Mouse (Mus musculus) CH12.LX (cell line): ENCODE measurements around the gene Mapre1. TPM values are rescaled to one million over a fixed set of nuclear protein-coding genes. Genes with fewer than 3 reads are reported as not detected.

Experiments
- DNase-seq: peaks from one replicate; pipeline ENCODE4 v3.0.0-alpha.2; 2013; ENCODE audit errors: extremely low read depth
- H3K27ac ChIP-seq: 2 replicates; pipeline ENCODE4 v1.5.1; 2012; ENCODE audit warnings: low read depth, mild to moderate bottlenecking, control low read depth, moderate library complexity; ENCODE audit not compliant: insufficient read depth
- H3K27me3 ChIP-seq: replicated peaks from 2 replicates; pipeline ENCODE3; 2012; ENCODE audit warnings: inconsistent platforms
- H3K36me3 ChIP-seq, 2 experiments: replicated peaks in 1 of 2; 2 replicates each; pipeline versions ENCODE3 to v1.6.1; 2012; ENCODE audit warnings: inconsistent platforms in 1 of 2, low read length in 1 of 2, mild to moderate bottlenecking in 1 of 2, mixed read lengths in 1 of 2, moderate library complexity in 1 of 2; ENCODE audit not compliant: control insufficient read depth in 1 of 2, insufficient read depth in 1 of 2
- H3K4me1 ChIP-seq, 2 experiments: 2 replicates each; pipeline ENCODE4 v1.6.1; 2012; ENCODE audit warnings: inconsistent platforms in 1 of 2, moderate library complexity in 1 of 2; ENCODE audit not compliant: insufficient read depth in 2 of 2, control insufficient read depth in 1 of 2
- H3K4me2 ChIP-seq: 2 replicates; pipeline ENCODE4 v1.6.1; 2012; ENCODE audit warnings: low read depth, mild to moderate bottlenecking, control low read depth; ENCODE audit not compliant: poor library complexity, insufficient read depth, severe bottlenecking
- H3K4me3 ChIP-seq, 3 experiments: fragments of 150-350 bp in 1 of 3; sonication (generic) in 1 of 3; replicated peaks in 1 of 3; 2 replicates each; pipeline versions ENCODE3 to v1.5.1; 2011 to 2012; ENCODE audit warnings: low read depth in 2 of 3, low read length in 2 of 3, mild to moderate bottlenecking in 2 of 3, moderate library complexity in 2 of 3, control low read depth in 1 of 3, improper control_type of control experiment in 1 of 3, inconsistent platforms in 1 of 3, mixed read lengths in 1 of 3; ENCODE audit not compliant: poor library complexity in 1 of 3
- H3K79me2 ChIP-seq: replicated peaks from 2 replicates; pipeline ENCODE4 v1.6.1; 2012; ENCODE audit warnings: mild to moderate bottlenecking, moderate library complexity; ENCODE audit not compliant: control insufficient read depth, poor library complexity, insufficient read depth, severe bottlenecking; ENCODE audit errors: extremely low read depth
- H3K9ac ChIP-seq: 2 replicates; pipeline ENCODE4 v1.6.1; 2012; ENCODE audit warnings: low read depth, mild to moderate bottlenecking, control low read depth, moderate library complexity; ENCODE audit not compliant: insufficient read depth
- H3K9me3 ChIP-seq: replicated peaks from 2 replicates; pipeline ENCODE3; 2012; ENCODE audit warnings: low read length, inconsistent platforms, mixed read lengths
- BHLHE40 ChIP-seq: IDR thresholded peaks from 2 replicates; pipeline ENCODE4 v1.6.1; 2011; ENCODE audit warnings: mild to moderate bottlenecking, low read depth, low read length, improper control_type of control experiment
- CHD1 ChIP-seq: IDR thresholded peaks from 2 replicates; pipeline ENCODE4 v1.6.1; 2012; ENCODE audit warnings: low read depth, low read length, improper control_type of control experiment, inconsistent platforms
- CHD2 ChIP-seq: IDR thresholded peaks from 2 replicates; pipeline ENCODE4 v1.6.1; 2011; ENCODE audit warnings: low read length, improper control_type of control experiment
- CTCF ChIP-seq, 2 experiments: IDR thresholded peaks in 1 of 2; conservative IDR thresholded peaks in 1 of 2; 2 replicates each; pipeline ENCODE4 v1.5.1; 2011 to 2012; ENCODE audit warnings: low read depth in 2 of 2, low read length in 2 of 2, improper control_type of control experiment in 1 of 2, inconsistent platforms in 1 of 2, mild to moderate bottlenecking in 1 of 2, moderate library complexity in 1 of 2
- ELF1 ChIP-seq: IDR thresholded peaks from 2 replicates; pipeline ENCODE4 v1.6.1; 2014; ENCODE audit warnings: low read depth, mild to moderate bottlenecking, inconsistent platforms, low read length, improper control_type of control experiment
- EP300 ChIP-seq: IDR thresholded peaks from 2 replicates; pipeline ENCODE4 v1.6.1; 2011; ENCODE audit warnings: low read length, improper control_type of control experiment
- ETS1 ChIP-seq: conservative IDR thresholded peaks from 2 replicates; pipeline ENCODE4 v1.6.1; 2012; ENCODE audit warnings: low read depth, mild to moderate bottlenecking, inconsistent platforms, low read length, improper control_type of control experiment, moderate library complexity
- GABPA ChIP-seq: IDR thresholded peaks from 2 replicates; pipeline ENCODE4 v1.6.1; 2012; ENCODE audit warnings: low read depth, low read length, improper control_type of control experiment, inconsistent platforms; ENCODE audit not compliant: insufficient replicate concordance
- HCFC1 ChIP-seq: IDR thresholded peaks from 2 replicates; pipeline ENCODE4 v1.6.1; 2012; ENCODE audit warnings: low read depth, mild to moderate bottlenecking, inconsistent platforms, low read length, improper control_type of control experiment
- IRF4 ChIP-seq: IDR thresholded peaks from 2 replicates; pipeline ENCODE4 v1.6.1; 2014; ENCODE audit warnings: low read depth, mild to moderate bottlenecking, inconsistent platforms, low read length, improper control_type of control experiment
- JUN ChIP-seq: IDR thresholded peaks from 2 replicates; pipeline ENCODE4 v1.6.1; 2011; ENCODE audit warnings: low read depth, mild to moderate bottlenecking, low read length, improper control_type of control experiment, moderate library complexity; ENCODE audit not compliant: insufficient read depth
- JUND ChIP-seq: conservative IDR thresholded peaks from 2 replicates; pipeline ENCODE4 v1.6.1; 2011; ENCODE audit warnings: low read depth, low read length, improper control_type of control experiment
- KAT2A ChIP-seq: IDR thresholded peaks from 2 replicates; pipeline ENCODE4 v1.6.1; 2012; ENCODE audit warnings: low read length, improper control_type of control experiment, inconsistent platforms; ENCODE audit not compliant: insufficient replicate concordance
- MAFK ChIP-seq: IDR thresholded peaks from 2 replicates; pipeline ENCODE4 v1.6.1; 2011; ENCODE audit warnings: low read length, improper control_type of control experiment; ENCODE audit not compliant: insufficient replicate concordance
- MAX ChIP-seq: IDR thresholded peaks from 2 replicates; pipeline ENCODE4 v1.6.1; 2011; ENCODE audit warnings: low read length, improper control_type of control experiment
- MAZ ChIP-seq: IDR thresholded peaks from 2 replicates; pipeline ENCODE4 v1.6.1; 2012; ENCODE audit warnings: low read depth, mild to moderate bottlenecking, inconsistent platforms, low read length, improper control_type of control experiment, moderate library complexity
- MEF2A ChIP-seq: IDR thresholded peaks from 2 replicates; pipeline ENCODE4 v1.6.1; 2014; ENCODE audit warnings: low read depth, mild to moderate bottlenecking, inconsistent platforms, low read length, improper control_type of control experiment, borderline replicate concordance
- MXI1 ChIP-seq: IDR thresholded peaks from 2 replicates; pipeline ENCODE4 v1.6.1; 2011; ENCODE audit warnings: mild to moderate bottlenecking, low read depth, low read length, improper control_type of control experiment
- MYC ChIP-seq: IDR thresholded peaks from 2 replicates; pipeline ENCODE4 v1.6.1; 2011; ENCODE audit warnings: low read depth, mild to moderate bottlenecking, improper control_type of control experiment, low read length
- NRF1 ChIP-seq: IDR thresholded peaks from 2 replicates; pipeline ENCODE4 v1.6.1; 2014; ENCODE audit warnings: low read depth, mild to moderate bottlenecking, inconsistent platforms, low read length, improper control_type of control experiment, moderate library complexity
- PAX5 ChIP-seq: IDR thresholded peaks from 2 replicates; pipeline ENCODE4 v1.6.1; 2012; ENCODE audit warnings: low read length, inconsistent platforms, mixed read lengths
- POLR2A ChIP-seq: IDR thresholded peaks from 2 replicates; pipeline ENCODE4 v1.6.1; 2011; ENCODE audit warnings: low read depth, mild to moderate bottlenecking, improper control_type of control experiment, low read length
- POLR2AphosphoS2 ChIP-seq: IDR thresholded peaks from 2 replicates; pipeline ENCODE4 v1.6.1; 2011; ENCODE audit warnings: low read depth, low read length, improper control_type of control experiment
- RAD21 ChIP-seq: IDR thresholded peaks from 2 replicates; pipeline ENCODE4 v1.6.1; 2011; ENCODE audit warnings: low read depth, mild to moderate bottlenecking, low read length, improper control_type of control experiment, moderate library complexity
- RCOR1 ChIP-seq: conservative IDR thresholded peaks from 2 replicates; pipeline ENCODE4 v1.6.1; 2012; ENCODE audit warnings: low read depth, mild to moderate bottlenecking, inconsistent platforms, low read length, improper control_type of control experiment
- TBP ChIP-seq: conservative IDR thresholded peaks from 2 replicates; pipeline ENCODE4 v1.6.1; 2011; ENCODE audit warnings: low read depth, low read length, improper control_type of control experiment
- TCF12 ChIP-seq: IDR thresholded peaks from 2 replicates; pipeline ENCODE4 v1.6.1; 2014; ENCODE audit warnings: low read depth, mild to moderate bottlenecking, inconsistent platforms, low read length, improper control_type of control experiment
- USF2 ChIP-seq: conservative IDR thresholded peaks from 2 replicates; pipeline ENCODE4 v1.6.1; 2011; ENCODE audit warnings: low read depth, low read length, improper control_type of control experiment
- ZC3H11A ChIP-seq: IDR thresholded peaks from 2 replicates; pipeline ENCODE4 v1.6.1; 2012; ENCODE audit warnings: low read depth, mild to moderate bottlenecking, inconsistent platforms, low read length, improper control_type of control experiment
- ZNF384 ChIP-seq: IDR thresholded peaks from 2 replicates; pipeline ENCODE4 v1.6.1; 2012; ENCODE audit warnings: low read depth, low read length, improper control_type of control experiment, inconsistent platforms
- dilution Hi-C: fragments of 300-500 bp; cut with MboI; formaldehyde crosslinking; loops from 2 replicates; pipeline ENCODE4 v1.14.3; 2020; ENCODE audit warnings: low sequenced_read_pairs; ENCODE audit not compliant: extremely low pct_unique_long_range_greater_than_20kb, extremely low pct_ligation_motif_present
- in situ Hi-C: fragments of 300-500 bp; cut with MboI; formaldehyde crosslinking; loops from 3 replicates; pipeline ENCODE4 v1.14.3; 2019; ENCODE audit warnings: low sequenced_read_pairs, low pct_ligation_motif_present, low pct_unique_long_range_greater_than_20kb, mixed read lengths
- polyA plus RNA-seq: library from polyadenylated mRNA; unstranded; fragments of >175 nt; gene quantifications from 2 replicates; pipeline ENCODE4 v1.2.1, GENCODE M21; 2012; ENCODE audit warnings: low read depth; ENCODE audit not compliant: insufficient read length
- total RNA-seq, 2 experiments: library from RNA; depleted of rRNA; stranded (reverse); fragments of 300-350 nt in 1 of 2; fragments of >200 nt in 1 of 2; gene quantifications; 2 replicates each; pipeline ENCODE4 v1.2.3; 2012 to 2014

Gene Mapre1
- total and polyA plus RNA-seq, 3 experiments = 30.8 to 136 (median 134) TPM

- no peaks in the 10 kb centered on the region; the same call in 1 of the 2 replicates for H3K79me2 ChIP-seq
- H3K4me2 ChIP-seq = no peak overlapping the region
- peaks cover 60 to 95% of the 10 kb centered on the region in 2 experiments for H3K36me3 ChIP-seq
- dilution Hi-C loops (no loop called here), in situ Hi-C loops (no loop called here)
- H3K27ac ChIP-seq = no peak overlapping the region
- no peak overlapping the region for H3K4me3 ChIP-seq
- no peaks in the 10 kb centered on the region for H3K27me3 ChIP-seq
- H3K4me1 ChIP-seq = peaks cover 15 to 48% of the 10 kb centered on the region in 2 experiments
- no peaks in the 10 kb centered on the region for H3K9me3 ChIP-seq
- DNase-seq = peak; percentile 56
- no peak overlapping the region for H3K9ac ChIP-seq
- TF ChIP-seq RCOR1 (peak; percentile 78), MXI1 (no peak), MAZ (no peak), POLR2A (no peak), MAFK (peak; percentile 30; the same call in 1 of the 2 replicates), MYC (peak; percentile 59), MEF2A (peak; percentile 77), POLR2AphosphoS2 (no peak), USF2 (no peak), JUND (peak; percentile 88), EP300 (peak; percentile 96), PAX5 (no peak), CHD2 (peak; percentile 34; the same call in 1 of the 2 replicates), IRF4 (peak; percentile 99), CTCF (conservative IDR thresholded peaks at IDR 0.05 in 1 of 2, IDR thresholded peaks at IDR 0.05 in 1 of 2; ENCODE audit: low read depth in 2 of 2, low read length in 2 of 2) (no peak), CHD1 (no peak), TCF12 (peak; percentile 56), ELF1 (no peak; the same call in 1 of the 2 replicates), MAX (0 out of 2 replicates have a peak, but pooled peaks have one; percentile 32), GABPA (no peak), RAD21 (no peak), JUN (peak; percentile 83), NRF1 (no peak), HCFC1 (no peak), BHLHE40 (peak; percentile 98), ZC3H11A (no peak), TBP (no peak), KAT2A (0 out of 2 replicates have a peak, but pooled peaks have one; percentile 10), ZNF384 (peak; percentile 81), ETS1 (peak; percentile 83)
- TF ChIP-seq, all 38 proteins: peak for 15
Observed at GRCm38 (mm10) chr2:153762121-153762520, 21.0 kb downstream of the Mapre1 start.
